Mouse (Mus musculus): ENCODE results near the gene Treml4.

The Treml4 gene

DNA sequence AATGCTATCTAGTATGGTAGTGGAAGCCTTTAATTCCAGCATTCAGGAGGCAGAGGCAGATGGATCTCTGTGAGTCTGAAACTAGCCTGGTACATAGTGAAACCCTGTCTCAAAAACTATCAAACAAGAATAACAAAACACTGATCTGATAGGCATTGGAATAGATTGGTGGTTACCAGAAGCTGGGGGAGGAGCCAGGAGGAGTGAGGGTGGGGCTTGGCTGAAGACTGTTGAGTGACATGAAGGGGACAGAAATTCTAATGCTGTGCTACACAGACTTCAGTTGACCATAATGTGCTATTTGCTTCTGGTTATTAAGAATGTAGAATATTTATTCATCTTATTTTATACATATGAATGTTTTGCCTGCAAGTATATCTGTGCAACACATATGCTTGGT is 4.2 kb downstream of the Treml4 start:
- in situ Hi-C loops (cut with MboI; ENCODE audit: low pct_unique_long_range_greater_than_20kb in 1 of 2, low sequenced_read_pairs in 2 of 2, unreplicated experiment in 1 of 2): no loop called here

DNA sequence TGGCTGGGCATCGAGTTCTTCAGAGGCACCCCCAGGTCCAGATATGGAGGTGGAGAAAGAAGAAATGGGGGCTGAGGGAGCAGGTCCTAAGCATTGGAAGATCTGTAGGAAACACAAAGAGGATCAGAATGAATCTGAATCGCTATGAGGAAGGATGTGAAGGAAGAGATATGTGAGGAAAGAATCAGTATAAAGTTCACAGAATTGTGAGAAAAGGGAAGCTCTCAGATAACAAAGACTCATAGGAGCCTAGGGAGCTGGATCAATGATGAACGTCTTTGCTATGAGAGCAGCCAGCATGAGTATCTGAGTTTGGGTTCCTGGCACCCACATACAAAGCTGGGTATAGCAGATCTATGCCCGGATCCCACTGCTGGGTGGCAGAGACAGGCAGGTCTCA is 5.7 kb downstream of the Treml4 start:
- in situ Hi-C loops (cut with MboI; ENCODE audit: low pct_unique_long_range_greater_than_20kb in 1 of 2, low sequenced_read_pairs in 2 of 2, unreplicated experiment in 1 of 2): no loop called here

DNA sequence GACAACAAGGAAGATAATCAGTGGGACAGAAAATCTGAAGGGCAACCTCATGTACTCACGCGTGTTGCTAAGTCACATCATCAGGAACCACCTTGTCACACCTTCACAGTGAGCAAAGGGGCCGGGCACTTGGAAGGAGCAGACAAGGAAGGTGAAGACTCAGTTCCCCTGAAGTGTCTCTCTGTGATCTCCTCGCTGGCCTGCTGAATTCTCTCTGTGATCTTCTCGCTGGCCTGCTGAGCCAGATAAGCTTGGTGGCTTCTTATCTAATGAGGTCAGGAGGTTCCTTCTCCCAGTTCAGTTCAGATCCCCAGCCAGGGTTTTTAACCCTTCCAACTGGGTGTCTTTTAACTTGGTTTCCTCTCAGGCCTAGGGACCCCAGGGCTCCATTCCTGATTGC is 8.1 kb downstream of the Treml4 start:
- in situ Hi-C loops (cut with MboI; ENCODE audit: low pct_unique_long_range_greater_than_20kb in 1 of 2, low sequenced_read_pairs in 2 of 2, unreplicated experiment in 1 of 2): no loop called here

DNA sequence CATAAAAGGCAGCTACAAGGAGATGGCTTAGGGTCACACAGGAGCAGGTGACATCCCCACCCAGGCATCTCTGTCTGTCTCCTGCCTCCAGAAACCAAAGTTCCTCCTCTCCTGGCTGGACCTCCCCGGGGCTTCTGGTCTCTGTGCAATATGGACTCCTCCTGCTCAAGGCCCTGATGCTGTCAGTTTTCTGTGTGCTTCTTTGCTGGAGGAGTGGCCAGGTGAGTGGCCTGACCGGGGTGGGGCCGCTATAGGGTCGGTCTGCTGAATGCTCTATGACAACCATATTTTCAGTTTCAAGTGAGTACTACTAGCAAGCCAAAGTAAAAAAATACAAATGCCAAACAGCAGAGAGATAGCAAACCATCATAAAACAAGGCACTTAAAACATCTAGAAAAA is 8.5 kb downstream of the Treml4 start:
- in situ Hi-C loops (cut with MboI; ENCODE audit: low pct_unique_long_range_greater_than_20kb in 1 of 2, low sequenced_read_pairs in 2 of 2, unreplicated experiment in 1 of 2): no loop called here

DNA sequence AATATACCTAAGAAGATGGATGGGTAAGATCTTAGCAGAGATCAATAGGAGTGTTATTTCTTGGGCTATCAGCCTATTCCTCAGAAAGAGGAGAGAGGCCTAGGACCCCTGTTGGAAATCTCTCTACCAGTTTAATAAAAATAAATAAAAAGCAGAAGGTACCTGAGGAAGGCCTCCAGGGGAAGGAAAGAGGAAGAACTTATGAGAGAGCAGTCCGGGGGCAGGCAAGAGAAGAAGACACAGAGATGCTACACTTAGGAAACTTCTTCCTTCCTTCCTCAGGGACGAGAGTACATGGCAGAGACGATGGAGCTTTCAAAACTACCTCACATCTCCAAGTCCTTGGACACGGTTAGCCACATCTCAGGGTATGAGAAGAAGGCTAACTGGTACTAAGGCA is 10.0 kb downstream of the Treml4 start:
- in situ Hi-C loops (cut with MboI; ENCODE audit: low pct_unique_long_range_greater_than_20kb in 1 of 2, low sequenced_read_pairs in 2 of 2, unreplicated experiment in 1 of 2): no loop called here

DNA sequence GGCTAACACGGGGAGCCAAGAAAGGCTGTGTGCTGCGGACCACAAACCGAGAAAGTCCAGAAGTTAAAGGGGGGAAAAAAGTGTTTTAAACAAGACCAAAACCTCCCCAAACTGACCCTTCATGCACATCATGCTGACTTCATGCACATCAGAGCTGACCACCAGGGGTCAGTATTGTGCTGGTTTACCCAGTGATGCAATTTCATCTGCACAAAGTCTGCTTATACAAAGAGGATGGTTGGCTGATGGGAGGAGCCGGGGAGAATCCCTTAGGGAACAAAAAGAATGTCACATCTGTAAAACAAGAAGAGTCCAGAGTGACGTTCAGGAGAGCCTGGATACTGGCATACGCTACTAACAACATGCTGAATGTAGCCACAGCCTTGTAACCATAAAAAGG is 10.8 kb downstream of the Treml4 start:
- in situ Hi-C loops (cut with MboI; ENCODE audit: low pct_unique_long_range_greater_than_20kb in 1 of 2, low sequenced_read_pairs in 2 of 2, unreplicated experiment in 1 of 2): no loop called here

DNA sequence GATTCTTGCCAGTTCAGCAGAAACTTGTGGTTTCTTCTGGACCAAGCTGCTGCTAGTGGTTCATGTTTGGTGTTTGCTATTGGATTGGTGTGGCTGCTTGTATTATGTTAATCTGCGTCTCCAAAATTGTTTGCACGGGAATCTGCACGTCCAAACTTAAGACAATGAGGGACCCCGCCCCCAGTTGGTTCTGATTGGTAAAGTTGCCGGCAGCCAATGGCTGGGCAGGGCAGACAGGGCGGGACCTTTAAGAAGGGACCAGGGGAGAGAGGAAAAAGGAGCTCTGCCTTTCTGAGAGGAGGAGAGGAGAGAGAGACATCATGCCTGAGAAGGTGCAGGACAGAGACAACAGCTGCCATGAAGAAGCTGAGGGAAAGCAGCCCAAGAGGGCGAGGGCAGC is 11.6 kb downstream of the Treml4 start:
- in situ Hi-C loops (cut with MboI; ENCODE audit: low pct_unique_long_range_greater_than_20kb in 1 of 2, low sequenced_read_pairs in 2 of 2, unreplicated experiment in 1 of 2): no loop called here

DNA sequence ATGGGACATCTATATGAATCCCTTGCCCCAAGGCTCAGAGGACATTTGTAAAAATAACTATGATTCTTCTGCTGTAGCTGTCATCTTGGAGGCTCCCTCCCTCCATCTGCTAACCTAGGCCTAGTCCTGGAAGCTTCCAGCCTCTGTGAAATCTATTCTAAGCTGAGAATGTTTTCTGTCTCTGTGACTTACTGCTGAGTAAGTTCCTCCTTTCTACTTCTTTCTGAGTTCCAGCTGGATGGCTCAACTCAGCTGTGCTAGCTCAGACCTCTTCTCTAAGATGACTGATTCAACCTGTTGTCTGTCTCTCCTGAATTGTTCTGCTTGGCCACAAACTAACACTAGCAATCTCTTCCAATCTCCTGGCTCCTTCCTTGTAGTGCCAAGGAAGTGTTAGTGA is 14.3 kb downstream of the Treml4 start:
- in situ Hi-C loops (cut with MboI; ENCODE audit: low pct_unique_long_range_greater_than_20kb in 1 of 2, low sequenced_read_pairs in 2 of 2, unreplicated experiment in 1 of 2): no loop called here

DNA sequence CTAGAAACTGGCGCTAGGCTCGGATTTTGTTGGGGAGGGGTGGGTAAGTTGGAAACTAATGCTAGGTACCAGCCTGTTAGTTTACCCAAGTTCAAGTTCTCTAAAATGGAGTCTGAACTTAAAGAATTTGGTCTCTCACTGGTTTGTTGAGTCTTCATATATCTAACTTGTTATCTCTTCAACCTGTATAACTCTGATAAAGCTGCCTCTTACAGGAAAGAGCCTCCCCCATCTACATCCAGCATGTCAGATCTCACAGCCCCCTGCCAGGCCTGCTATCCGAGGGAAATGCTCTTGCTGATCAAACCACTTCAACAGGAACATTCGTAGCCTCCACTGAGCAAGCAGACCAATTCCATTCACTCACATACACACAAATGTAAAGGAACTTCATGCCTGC is 14.9 kb downstream of the Treml4 start:
- in situ Hi-C loops (cut with MboI; ENCODE audit: low pct_unique_long_range_greater_than_20kb in 1 of 2, low sequenced_read_pairs in 2 of 2, unreplicated experiment in 1 of 2): no loop called here

DNA sequence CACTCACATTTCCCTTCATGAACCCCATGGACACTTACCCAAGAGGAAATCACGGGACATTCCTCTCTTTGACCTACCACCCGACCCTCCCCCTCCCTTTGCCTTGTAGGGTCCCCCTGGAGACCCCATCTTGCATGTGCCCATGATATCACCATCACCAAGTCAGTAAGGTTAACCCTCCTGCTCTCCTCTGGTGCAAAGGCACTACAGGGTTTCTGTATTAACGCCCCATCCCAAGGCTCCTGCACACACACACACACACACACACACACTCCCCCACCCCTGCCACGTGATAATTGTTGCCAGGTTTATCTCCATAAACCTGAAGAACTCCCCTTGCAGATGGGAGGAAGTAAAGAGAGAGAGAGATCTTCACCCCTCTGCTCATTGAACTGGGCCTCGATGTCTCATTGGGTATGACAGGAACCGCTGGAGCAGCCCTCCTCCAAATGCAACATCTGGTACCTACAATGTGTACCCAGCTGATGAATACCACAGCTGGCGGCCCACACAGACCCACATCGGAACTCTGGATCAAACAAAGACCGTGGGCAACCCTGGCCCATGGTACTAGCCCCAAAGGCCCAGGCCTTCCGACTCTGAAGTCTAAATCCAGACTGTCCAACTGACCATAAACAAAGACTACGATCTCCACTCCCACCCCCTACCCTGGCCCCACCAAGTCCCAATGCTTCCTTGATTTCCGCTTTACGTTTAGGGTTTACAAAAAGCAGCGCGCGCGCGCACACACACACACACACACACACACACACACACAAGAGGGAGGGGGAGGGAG is 17.0 kb downstream of the Treml4 start:
- in situ Hi-C loops (cut with MboI; ENCODE audit: low pct_unique_long_range_greater_than_20kb in 1 of 2, low sequenced_read_pairs in 2 of 2, unreplicated experiment in 1 of 2): no loop called here

DNA sequence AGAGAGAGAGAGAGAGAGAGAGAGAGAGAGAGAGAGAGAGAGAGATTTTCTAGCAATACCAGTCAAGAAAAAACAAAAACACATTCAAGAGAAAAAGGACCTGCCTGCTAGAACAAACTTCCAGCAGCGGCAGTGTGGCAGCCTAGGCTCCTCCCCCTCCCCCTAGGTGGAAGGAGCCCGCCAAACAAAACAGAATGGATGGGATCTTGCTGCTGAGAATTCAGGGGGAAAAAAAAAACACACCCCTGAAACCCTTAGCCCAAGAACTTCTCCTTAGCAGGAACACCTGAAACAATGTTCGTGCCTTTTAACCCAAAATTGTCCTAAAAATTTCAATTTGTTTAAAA is 17.6 kb downstream of the Treml4 start:
- in situ Hi-C loops (cut with MboI; ENCODE audit: low pct_unique_long_range_greater_than_20kb in 1 of 2, low sequenced_read_pairs in 2 of 2, unreplicated experiment in 1 of 2): no loop called here

DNA sequence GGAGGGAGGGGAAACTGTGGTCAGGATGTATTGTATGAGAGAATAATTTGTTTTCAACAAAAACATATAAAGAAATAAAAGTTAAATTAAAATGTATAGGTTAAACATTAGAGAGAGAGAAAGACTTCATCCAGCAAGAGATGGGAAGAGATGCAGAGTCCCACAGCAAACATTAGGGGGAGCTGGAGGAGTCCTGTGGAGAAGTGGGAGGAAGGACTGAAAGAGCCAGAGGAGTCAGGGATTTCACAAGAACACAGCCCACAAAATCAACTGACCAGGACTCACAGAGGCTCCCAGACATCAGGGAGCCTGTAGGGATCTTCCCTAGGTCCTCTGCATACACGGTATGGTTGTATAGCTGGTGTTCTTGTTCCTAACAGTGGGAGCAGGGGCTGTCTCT is 22.7 kb downstream of the Treml4 start:
- in situ Hi-C loops (cut with MboI; ENCODE audit: low pct_unique_long_range_greater_than_20kb in 1 of 2, low sequenced_read_pairs in 2 of 2, unreplicated experiment in 1 of 2): no loop called here

DNA sequence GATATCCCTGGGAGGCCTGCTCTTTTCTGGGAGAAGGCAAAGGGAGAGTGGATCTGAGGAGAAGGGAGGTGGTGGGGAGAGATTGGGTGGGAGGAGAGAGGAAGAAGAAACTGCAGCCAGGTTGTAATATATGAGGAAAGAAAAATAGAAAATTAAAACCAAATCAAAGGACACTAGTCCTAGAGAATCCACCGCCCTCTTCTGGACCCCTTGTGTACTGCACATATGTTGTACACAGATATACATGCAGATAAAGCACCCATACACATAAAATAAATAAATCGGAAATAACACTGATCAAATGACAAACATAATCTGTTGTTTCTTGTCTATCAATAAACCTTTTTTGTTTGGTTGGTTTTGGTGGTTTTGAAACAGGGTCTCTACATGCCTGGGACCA is 23.2 kb downstream of the Treml4 start:
- in situ Hi-C loops (cut with MboI; ENCODE audit: low pct_unique_long_range_greater_than_20kb in 1 of 2, low sequenced_read_pairs in 2 of 2, unreplicated experiment in 1 of 2): no loop called here

DNA sequence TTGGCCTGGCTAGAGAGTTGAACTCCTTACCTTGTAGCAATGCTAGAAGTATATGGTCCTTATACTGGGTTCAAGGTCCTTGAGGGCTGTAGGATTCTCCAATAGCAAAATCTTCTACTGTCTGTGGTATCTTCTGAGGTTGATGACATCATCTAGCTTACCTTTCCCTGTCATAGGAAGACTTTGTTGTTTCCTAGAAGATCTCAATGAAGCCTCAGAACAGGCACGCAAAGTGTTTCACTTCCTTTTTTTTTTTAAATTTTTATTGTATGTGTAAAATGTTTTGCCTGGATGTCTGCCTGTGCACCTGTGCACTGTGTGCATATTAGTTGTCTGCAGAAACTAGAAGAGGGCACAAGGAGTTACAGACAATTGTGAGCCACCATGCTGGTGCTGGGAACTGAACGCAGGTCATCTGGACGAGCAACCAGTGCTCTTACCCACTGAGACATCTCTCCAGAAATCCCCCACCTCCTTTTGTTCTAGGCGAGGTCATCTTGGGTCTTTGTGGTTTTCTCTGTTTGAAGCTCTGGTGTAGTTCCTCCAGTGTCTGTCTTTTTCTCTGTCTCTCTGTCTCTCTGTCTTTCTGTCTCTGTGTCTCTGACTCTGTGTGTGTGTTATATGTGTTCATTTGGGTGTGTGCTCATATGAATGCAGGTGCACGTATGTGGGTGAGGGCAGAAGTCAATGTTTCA is 29.6 kb downstream of the Treml4 start:
- in situ Hi-C loops (cut with MboI; ENCODE audit: low pct_unique_long_range_greater_than_20kb in 1 of 2, low sequenced_read_pairs in 2 of 2, unreplicated experiment in 1 of 2): no loop called here

DNA sequence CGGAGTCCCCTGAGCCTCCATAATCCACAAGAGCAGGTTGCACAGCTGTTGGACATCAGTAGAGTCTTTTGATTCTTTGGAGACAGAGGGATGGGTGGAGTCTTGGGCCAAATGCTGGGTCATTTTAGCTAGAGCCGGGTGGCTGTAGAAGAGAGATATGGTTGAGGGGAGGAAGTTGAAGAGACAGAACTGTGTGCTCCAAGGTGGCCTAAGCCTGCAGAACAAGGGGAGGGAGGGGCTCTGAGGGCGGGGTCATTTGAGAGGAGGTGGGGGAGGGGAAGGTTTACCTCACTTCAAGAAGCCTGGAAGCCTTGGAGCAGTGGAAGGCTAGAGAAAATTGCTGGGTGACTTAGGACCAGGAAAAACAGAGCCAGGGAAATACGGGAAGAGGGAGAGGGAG is 35.1 kb downstream of the Treml4 start, which contains the start of gene Treml2:
TSS of gene Treml2 (plus strand) at position 296 of the 400 bp plus-strand sequence.
- in situ Hi-C loops (cut with MboI; ENCODE audit: low pct_unique_long_range_greater_than_20kb in 1 of 2, low sequenced_read_pairs in 2 of 2, unreplicated experiment in 1 of 2): no loop called here

DNA sequence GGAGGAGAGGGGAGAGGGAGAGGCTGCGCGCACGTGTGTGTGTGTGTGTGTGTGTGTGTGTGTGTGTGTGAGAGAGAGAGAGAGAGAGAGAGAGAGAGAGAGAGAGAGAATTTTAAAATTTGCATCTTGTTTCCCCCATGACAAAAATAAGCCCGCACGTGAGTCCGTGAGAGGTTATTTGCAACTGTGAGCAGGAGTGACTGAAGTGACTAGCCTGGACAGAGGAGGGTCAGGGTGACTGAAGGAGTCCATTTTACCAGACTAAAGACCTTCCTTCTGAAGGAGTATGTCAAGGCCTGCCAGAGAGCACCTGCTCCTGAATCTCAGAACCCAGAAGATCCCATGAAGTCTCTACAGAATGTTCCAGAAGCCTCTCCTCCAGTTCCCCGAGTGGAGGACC is 35.7 kb downstream of the Treml4 start:
- in situ Hi-C loops (cut with MboI; ENCODE audit: low pct_unique_long_range_greater_than_20kb in 1 of 2, low sequenced_read_pairs in 2 of 2, unreplicated experiment in 1 of 2): loop anchor here in 1 of 2 experiments (25.0 kb wide), 1 partner anchor 462 kb away; the partner anchor contains the start of gene Mdfi

DNA sequence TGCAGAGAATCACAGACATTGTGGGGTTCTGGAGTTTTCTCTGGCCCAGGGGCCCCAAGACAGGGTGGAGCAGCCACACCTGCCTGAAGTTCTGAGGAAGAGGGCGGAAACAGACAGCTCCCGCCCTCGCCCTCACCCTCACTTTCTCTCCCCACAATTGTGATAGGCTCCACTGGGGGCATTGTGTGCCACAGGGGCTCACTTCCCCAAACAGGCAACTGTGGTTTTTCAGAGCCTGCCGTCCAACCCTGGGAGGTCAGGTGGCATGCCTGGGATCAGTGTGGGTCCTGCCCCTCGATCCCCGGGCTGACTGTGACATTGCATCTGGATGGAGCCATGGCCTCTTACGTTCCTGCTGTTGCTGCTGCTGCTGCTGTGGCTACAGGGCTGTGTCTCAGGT is 36.1 kb downstream of the Treml4 start:
- in situ Hi-C loops (cut with MboI; ENCODE audit: low pct_unique_long_range_greater_than_20kb in 1 of 2, low sequenced_read_pairs in 2 of 2, unreplicated experiment in 1 of 2): loop anchor here in 1 of 2 experiments (25.0 kb wide), 1 partner anchor 463 kb away; the partner anchor contains the start of gene Mdfi

DNA sequence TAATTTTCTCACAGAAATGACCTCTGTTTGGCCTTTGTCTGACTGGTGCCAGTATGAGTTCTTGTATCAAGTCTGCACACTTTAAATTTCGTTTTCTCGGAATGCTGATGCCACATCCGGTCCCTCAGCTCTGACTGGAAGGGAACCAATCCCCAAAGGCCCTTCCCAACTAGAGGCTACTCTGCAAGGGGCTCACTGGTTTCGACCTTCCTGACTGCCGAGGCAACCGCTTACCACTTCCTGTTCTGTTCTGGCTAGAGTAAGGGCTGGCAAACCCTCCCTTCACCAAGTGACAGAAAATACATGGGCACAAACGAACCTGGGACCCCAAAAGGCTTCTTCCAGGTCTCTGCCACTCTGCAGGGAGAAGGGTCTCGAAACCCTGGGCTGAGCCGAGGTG is 36.8 kb downstream of the Treml4 start:
- in situ Hi-C loops (cut with MboI; ENCODE audit: low pct_unique_long_range_greater_than_20kb in 1 of 2, low sequenced_read_pairs in 2 of 2, unreplicated experiment in 1 of 2): loop anchor here in 1 of 2 experiments (25.0 kb wide), 1 partner anchor 464 kb away; the partner anchor contains the start of gene Mdfi

DNA sequence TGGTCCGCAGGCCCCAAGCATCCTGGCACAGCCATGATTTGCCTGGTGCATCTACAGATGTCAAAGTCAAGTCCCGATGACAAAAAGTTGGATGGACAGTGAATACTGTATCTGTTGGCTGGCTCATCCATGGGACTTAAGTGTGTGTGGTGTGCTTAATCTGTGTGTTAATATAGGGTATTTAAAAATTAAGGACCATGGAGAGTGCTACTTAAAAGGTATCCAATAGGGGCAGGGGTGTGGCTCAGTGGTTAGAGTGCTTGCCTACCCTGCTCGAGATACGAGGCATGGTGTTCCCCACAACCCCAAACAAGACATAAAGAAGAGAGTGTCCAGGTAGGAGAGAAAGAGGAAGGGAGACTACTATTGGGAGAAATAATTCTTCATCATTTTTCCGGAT is 37.7 kb downstream of the Treml4 start:
- in situ Hi-C loops (cut with MboI; ENCODE audit: low pct_unique_long_range_greater_than_20kb in 1 of 2, low sequenced_read_pairs in 2 of 2, unreplicated experiment in 1 of 2): loop anchor here in 1 of 2 experiments (25.0 kb wide), 1 partner anchor 464 kb away; the partner anchor contains the start of gene Mdfi

DNA sequence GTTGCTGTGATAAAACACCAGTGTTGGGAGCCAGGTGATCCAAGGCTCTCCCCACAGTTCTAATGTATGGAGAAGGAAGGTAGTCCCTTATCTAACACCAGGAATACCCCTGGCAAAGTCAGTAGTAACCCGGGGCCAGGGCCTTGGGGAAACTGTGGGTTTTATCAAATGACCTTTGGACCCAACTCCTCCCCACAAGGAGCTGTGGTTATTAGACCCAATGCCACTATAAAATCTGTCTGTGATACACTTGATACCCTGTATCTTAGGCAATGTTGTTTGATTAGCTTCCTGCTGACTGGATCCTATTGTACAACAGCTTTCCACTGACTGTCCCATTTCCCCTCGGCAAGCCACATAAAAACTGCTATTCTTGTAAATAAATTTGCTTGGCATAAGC is 48.0 kb downstream of the Treml4 start:
- in situ Hi-C loops (cut with MboI; ENCODE audit: low pct_unique_long_range_greater_than_20kb in 1 of 2, low sequenced_read_pairs in 2 of 2, unreplicated experiment in 1 of 2): loop anchor here in 1 of 2 experiments (25.0 kb wide), 1 partner anchor 475 kb away; the partner anchor contains the start of gene Mdfi
